Comparison of ENCODE assay signal across 8 mouse cellular contexts in the genomic region with DNA sequence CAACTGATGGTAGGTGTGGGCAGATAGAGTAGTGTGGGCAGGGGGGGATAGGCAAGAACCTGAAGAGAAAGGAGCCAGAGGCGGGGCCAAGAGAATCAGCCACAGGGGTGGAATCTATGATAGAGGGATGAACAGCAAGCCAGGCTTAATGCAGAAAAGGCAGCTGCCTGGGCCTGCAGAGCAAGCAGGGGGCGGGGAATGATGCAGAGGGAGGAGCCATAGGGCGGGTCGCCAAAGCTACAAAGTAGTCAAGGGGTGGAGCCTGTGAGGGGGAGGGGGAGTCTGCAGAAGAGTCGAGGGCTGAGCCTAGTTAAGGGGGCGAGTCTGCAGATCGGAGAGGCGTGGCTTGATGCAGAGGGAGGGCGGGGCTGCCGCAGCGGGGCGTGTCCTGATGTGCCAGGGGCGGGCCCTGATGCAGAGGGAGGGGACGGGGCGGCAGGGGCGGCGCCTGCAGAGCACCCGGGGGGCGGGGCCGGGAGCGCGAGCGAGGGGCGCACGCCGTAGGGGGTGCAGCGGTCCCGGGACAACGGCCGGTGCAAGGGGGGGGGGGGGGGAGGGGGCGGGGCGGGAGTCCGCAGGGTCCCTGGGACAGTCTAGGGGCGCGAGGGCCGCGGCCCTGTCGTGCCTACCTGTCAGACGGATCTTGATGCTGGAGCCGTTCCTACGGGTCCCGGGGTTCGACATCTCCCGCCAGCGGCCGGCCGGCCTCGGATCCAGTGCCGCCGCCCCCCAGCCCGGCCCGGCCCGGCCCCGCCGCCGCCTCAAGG. TPM values are rescaled to one million over a fixed set of nuclear protein-coding genes. Genes with fewer than 3 reads are reported as not detected.
A peak's percentile ranks its signal among the peaks of the same experiment; 100 is the strongest.
DNase-seq lines count a peak whose midpoint lies in the region; ATAC-seq and TF ChIP-seq lines count a peak whose summit lies in the region.

No protein-coding gene starts in this region.

- TF ChIP-seq EP300 in ES-Bruce4 (IDR thresholded peaks at IDR 0.05; ENCODE audit: insufficient read depth, low read depth, low read length) = no peak

- H3K9ac ChIP-seq in ES-Bruce4 (ENCODE audit: low read depth, poor library complexity, severe bottlenecking) = peak overlapping the region; percentile 94
- peak overlapping the region; percentile 82 for H3K9ac ChIP-seq in forebrain, embryonic 11.5 days (ENCODE audit: low read length)
- H3K9ac ChIP-seq in heart, embryonic 16.5 days (ENCODE audit: low read length) = peak overlapping the region; percentile 90
- peak overlapping the region; percentile 61 for H3K9ac ChIP-seq in liver, embryonic 16.5 days (ENCODE audit: low read depth, low read length)
- peak overlapping the region; percentile 97 for H3K9ac ChIP-seq in neural tube, embryonic 13.5 days

- peak overlapping the region; percentile 63 for H3K4me3 ChIP-seq in ES-Bruce4 (ENCODE audit: low read depth, low read length)
- H3K4me3 ChIP-seq in forebrain, embryonic 11.5 days (ENCODE audit: low read depth, low read length) = peak overlapping the region; percentile 80
- peak overlapping the region; percentile 82 for H3K4me3 ChIP-seq in heart, embryonic 16.5 days (ENCODE audit: low read length)
- peak overlapping the region; percentile 71 for H3K4me3 ChIP-seq in liver, embryonic 16.5 days (ENCODE audit: low read depth, low read length)
- peak overlapping the region; percentile 91 for H3K4me3 ChIP-seq in neural tube, embryonic 13.5 days

- no peak for TF ChIP-seq CTCF in ES-Bruce4 (IDR thresholded peaks at IDR 0.05; ENCODE audit: low read depth, low read length)

- no peak overlapping the region; the same call in 1 of the 2 replicates for H3K27ac ChIP-seq in ES-Bruce4 (ENCODE audit: insufficient read depth, low read length)
- H3K27ac ChIP-seq in forebrain, embryonic 11.5 days (ENCODE audit: low read depth, low read length) = peak overlapping the region; percentile 66; the same call in 1 of the 2 replicates
- peak overlapping the region; percentile 88 for H3K27ac ChIP-seq in heart, embryonic 16.5 days (ENCODE audit: low read length)
- no peak overlapping the region; the same call in 1 of the 2 replicates for H3K27ac ChIP-seq in liver, embryonic 16.5 days (ENCODE audit: low read length)
- H3K27ac ChIP-seq in neural tube, embryonic 13.5 days (replicated peaks) = peak overlapping the region; percentile 92

- H3K4me1 ChIP-seq in ES-Bruce4 (ENCODE audit: control insufficient read depth, insufficient read depth, low read length) = peaks cover 2% of the 10 kb centered on the region
- H3K4me1 ChIP-seq in forebrain, embryonic 11.5 days (replicated peaks; ENCODE audit: control insufficient read depth, insufficient read depth, low read length) = peaks cover 4% of the 10 kb centered on the region; the same call in 1 of the 2 replicates
- peaks cover 32% of the 10 kb centered on the region for H3K4me1 ChIP-seq in heart, embryonic 16.5 days (ENCODE audit: control insufficient read depth, insufficient read depth, low read length)
- H3K4me1 ChIP-seq in liver, embryonic 16.5 days (ENCODE audit: control insufficient read depth, low read depth, low read length) = peaks cover 5% of the 10 kb centered on the region
- H3K4me1 ChIP-seq in neural tube, embryonic 13.5 days (replicated peaks) = peaks cover 45% of the 10 kb centered on the region

- DNase-seq in c-Kit-positive CD71-positive TER-119-negative erythroid progenitor cells, embryonic 14.5 days (ENCODE audit: low read depth) = peak; percentile 84
- DNase-seq in forebrain, embryonic 11.5 days (ENCODE audit: low spot score) = peak; percentile 97
- DNase-seq in kidney, postnatal 25 days = peak; percentile 92 to 94
- DNase-seq in telencephalon, adult 2 months (ENCODE audit: low read depth, low spot score) = peak; percentile 67

- no peaks in the 10 kb centered on the region for H3K36me3 ChIP-seq in ES-Bruce4 (ENCODE audit: control insufficient read depth, insufficient read depth, low read length, poor library complexity, severe bottlenecking)
- H3K36me3 ChIP-seq in forebrain, embryonic 11.5 days (ENCODE audit: control insufficient read depth, insufficient read depth, low read length) = no peaks in the 10 kb centered on the region
- H3K36me3 ChIP-seq in heart, embryonic 16.5 days (ENCODE audit: control insufficient read depth, insufficient read depth) = no peaks in the 10 kb centered on the region
- H3K36me3 ChIP-seq in liver, embryonic 16.5 days (ENCODE audit: control insufficient read depth, insufficient read depth) = no peaks in the 10 kb centered on the region
- H3K36me3 ChIP-seq in neural tube, embryonic 13.5 days = no peaks in the 10 kb centered on the region

- WGBS in forebrain, embryonic 11.5 days = 1% methylated on average over 30 of the region's 56 CpGs
- WGBS in heart, embryonic 16.5 days = 3% methylated on average over 24 of the region's 56 CpGs
- 1% methylated on average over 31 of the region's 56 CpGs for WGBS in liver, embryonic 16.5 days (ENCODE audit: insufficient replicate concordance)
- WGBS in neural tube, embryonic 13.5 days = 2% methylated on average over 15 of the region's 56 CpGs

- peak; percentile 86 for ATAC-seq in forebrain, embryonic 11.5 days (replicated peaks; ENCODE audit: low FRiP score)
- ATAC-seq in heart, embryonic 16.5 days (replicated peaks; ENCODE audit: extremely low read depth, insufficient read depth, low FRiP score) = peak; percentile 74
- ATAC-seq in liver, embryonic 16.5 days (ENCODE audit: low read depth) = peak; percentile 79
- peak; percentile 75 for ATAC-seq in neural tube, embryonic 13.5 days (ENCODE audit: low read depth)

- no peak for TF ChIP-seq POLR2A in ES-Bruce4 (IDR thresholded peaks at IDR 0.05; ENCODE audit: insufficient read depth, low read length)

- peak overlapping the region; percentile 78 for H3K4me2 ChIP-seq in forebrain, embryonic 11.5 days (ENCODE audit: low read depth, low read length, severe bottlenecking)
- H3K4me2 ChIP-seq in heart, embryonic 16.5 days (ENCODE audit: low read depth, low read length) = peak overlapping the region; percentile 72
- H3K4me2 ChIP-seq in liver, embryonic 16.5 days (ENCODE audit: low read depth, low read length) = peak overlapping the region; percentile 80
- peak overlapping the region; percentile 66 for H3K4me2 ChIP-seq in neural tube, embryonic 13.5 days

- H3K9me3 ChIP-seq in ES-Bruce4 (replicated peaks; ENCODE audit: control insufficient read depth, insufficient read depth, low read length, poor library complexity, severe bottlenecking) = no peaks in the 10 kb centered on the region
- no peaks in the 10 kb centered on the region for H3K9me3 ChIP-seq in forebrain, embryonic 11.5 days (ENCODE audit: control insufficient read depth, low read length)
- H3K9me3 ChIP-seq in heart, embryonic 16.5 days (replicated peaks; ENCODE audit: control insufficient read depth, low read length) = no peaks in the 10 kb centered on the region
- H3K9me3 ChIP-seq in liver, embryonic 16.5 days (replicated peaks; ENCODE audit: control insufficient read depth, low read length) = no peaks in the 10 kb centered on the region
- H3K9me3 ChIP-seq in neural tube, embryonic 13.5 days = no peaks in the 10 kb centered on the region

- no peaks in the 10 kb centered on the region for H3K27me3 ChIP-seq in ES-Bruce4 (ENCODE audit: control insufficient read depth, insufficient read depth, low read length, poor library complexity, severe bottlenecking)
- peaks cover 2% of the 10 kb centered on the region; the same call in 1 of the 2 replicates for H3K27me3 ChIP-seq in forebrain, embryonic 11.5 days (ENCODE audit: control insufficient read depth, insufficient read depth, low read length)
- no peaks in the 10 kb centered on the region for H3K27me3 ChIP-seq in heart, embryonic 16.5 days (ENCODE audit: control insufficient read depth, insufficient read depth, low read length)
- peaks cover 20% of the 10 kb centered on the region for H3K27me3 ChIP-seq in liver, embryonic 16.5 days (ENCODE audit: control insufficient read depth, insufficient read depth, low read depth, low read length)
- peaks cover 4% of the 10 kb centered on the region for H3K27me3 ChIP-seq in neural tube, embryonic 13.5 days

RNA-seq across cellular contexts. Expression of a gene that starts 0.6 kb away (rescaled TPM):
- 18.4 and 19.7 TPM in 2 replicates for polyA plus RNA-seq in ES-Bruce4 (2011; ENCODE audit: insufficient read depth, insufficient read length, low read depth, missing spikeins)
- polyA plus RNA-seq in forebrain, embryonic 11.5 days (2014; fragmentation: Nextera tagmentation; extraction: Ambion mirVana) = 18.3 and 21.4 TPM in 2 replicates
- 9.3 and 13.5 TPM in 2 replicates for polyA plus RNA-seq in heart, embryonic 16.5 days (2015; fragmentation: Nextera tagmentation; extraction: Ambion mirVana)
- polyA plus RNA-seq in liver, embryonic 16.5 days (2015; fragmentation: Nextera tagmentation; extraction: Ambion mirVana) = 1.1 and 1.4 TPM in 2 replicates
- 25.3 and 25.8 TPM in 2 replicates for polyA plus RNA-seq in neural tube, embryonic 13.5 days (2015; fragmentation: Nextera tagmentation; extraction: Ambion mirVana)

Comparison
In these comparisons a context has a peak if more than half of its experiments do, and no peak if none do; other contexts are left out.
1. H3K27ac ChIP-seq: peak in forebrain, embryonic 11.5 days (single experiment), heart, embryonic 16.5 days (single experiment) and neural tube, embryonic 13.5 days (single experiment); none in ES-Bruce4 (single experiment) and liver, embryonic 16.5 days (single experiment).
2. Peak in every context shown above with its lines, with median percentiles within 50 percentile points of each other: H3K4me3 ChIP-seq, H3K9ac ChIP-seq, DNase-seq, ATAC-seq and H3K4me2 ChIP-seq.